Mouse (Mus musculus) left cerebral cortex, adult 2 months (tissue): Measurements from ENCODE around the gene Ttc30a1. TPM values are rescaled to one million over a fixed set of nuclear protein-coding genes. Genes with fewer than 3 reads are reported as not detected.

Source experiments
- DNase-seq, 2 experiments: peaks; one replicate each; pipeline ENCODE4 v3.0.0; 2021 to 2022; ENCODE audit warnings: low spot score in 2 of 2, mixed read lengths in 1 of 2; ENCODE audit errors: extremely low spot score in 1 of 2
- H3K27ac ChIP-seq: fragments of 200-600 bp; 2 replicates; pipeline ENCODE4 v1.8.1; 2022
- H3K4me3 ChIP-seq: fragments of 200-600 bp; 2 replicates; pipeline ENCODE4 v1.8.1; 2022
- CTCF ChIP-seq: fragments of 200-600 bp; IDR thresholded peaks from 2 replicates; pipeline ENCODE4 v1.8.1; 2022; ENCODE audit warnings: antibody characterized with exemption, mild to moderate bottlenecking, moderate library complexity
- intact Hi-C: fragments of 180-260 bp; cut with DNase I; formaldehyde crosslinking; loops from one replicate; pipeline ENCODE4 v1.15.1; 2025
- long read RNA-seq, 2 experiments: library from polyadenylated mRNA; stranded (forward); transcript quantifications; one replicate each; pipeline ENCODE4 v2.0.0; 2021; ENCODE audit warnings: borderline mapping rate in 2 of 2
- total RNA-seq, 2 experiments: library from RNA; stranded (reverse); gene quantifications; 2 replicates each; pipeline ENCODE4 v1.2.3; 2021

Gene Ttc30a1
- total RNA-seq = 1 to 10 TPM; 2.9 to 3.4 TPM
- long read RNA-seq, experiment 1, transcript Ttc30a1-201 (1 exons, 3,721 nt) = major isoform, 7 of 7 reads
- long read RNA-seq, experiment 1, partial matches to known transcripts = 0 of 7 reads
- long read RNA-seq, experiment 1, other reads (novel, unspliced or antisense) = 0 of 7 reads
- long read RNA-seq, experiment 2, partial matches to known transcripts = 0 of 2 reads
- long read RNA-seq, experiment 2, other reads (novel, unspliced or antisense) = 0 of 2 reads

GRCm38 (mm10) chr2:75981440-75982081 lies at the start of gene Ttc30a1:
Gene Ttc30a1, minus strand, starts transcription at chr2:75981967.
- H3K27ac ChIP-seq = peak within 1 kb of the TSS; percentile 82
- intact Hi-C loops = loop anchor here (5.0 kb wide), 1 partner anchor 44 kb away; the partner anchor contains the start of gene Ttc30b

GRCm38 (mm10) chr2:76030080-76030479 lies 48.3 kb upstream of the Ttc30a1 start:
- peak overlapping the region; percentile 15 for H3K4me3 ChIP-seq
- no peak for TF ChIP-seq CTCF
- peak; percentile 60 to 77 for DNase-seq
- intact Hi-C loops = no loop called here
- peak overlapping the region; percentile 45; the same call in 1 of the 2 replicates for H3K27ac ChIP-seq

More at GRCm38 (mm10) chr2:75981440-75982081, at the start of gene Ttc30a1:
- DNase-seq = peak; percentile 67 to 76
- peak within 1 kb of the TSS; percentile 51 for H3K4me3 ChIP-seq

- Histone ChIP-seq H3K27ac (peak overlapping the region; percentile 45; the same call in 1 of the 2 replicates), H3K4me3 (peak overlapping the region; percentile 14; the same call in 1 of the 2 replicates)
- TF ChIP-seq CTCF = no peak
Measured at GRCm38 (mm10) chr2:76029081-76029901, 47.5 kb upstream of the Ttc30a1 start.

GRCm38 (mm10) chr2:76016890-76017289 lies 35.1 kb upstream of the Ttc30a1 start:
- Histone ChIP-seq H3K27ac (no peak overlapping the region), H3K4me3 (no peak overlapping the region)
- no peak for DNase-seq
- TF ChIP-seq CTCF = no peak
- intact Hi-C loops = no loop called here

More at GRCm38 (mm10) chr2:76029081-76029901, 47.5 kb upstream of the Ttc30a1 start:
- intact Hi-C loops = no loop called here
- peak; percentile 17 to 40 for DNase-seq

GRCm38 (mm10) chr2:76016136-76016535 lies 34.4 kb upstream of the Ttc30a1 start:
- intact Hi-C loops = no loop called here
- no peak for TF ChIP-seq CTCF
- no peak overlapping the region for H3K4me3 ChIP-seq
- no peak overlapping the region for H3K27ac ChIP-seq
- no peak for DNase-seq

GRCm38 (mm10) chr2:76015460-76015859 lies 33.7 kb upstream of the Ttc30a1 start:
- H3K4me3 ChIP-seq = no peak overlapping the region
- intact Hi-C loops = no loop called here
- TF ChIP-seq CTCF = no peak
- H3K27ac ChIP-seq = no peak overlapping the region
- DNase-seq = no peak

GRCm38 (mm10) chr2:76014659-76015058 lies 32.9 kb upstream of the Ttc30a1 start:
- no peak for TF ChIP-seq CTCF
- intact Hi-C loops = no loop called here
- DNase-seq = no peak
- H3K27ac ChIP-seq = no peak overlapping the region
- no peak overlapping the region for H3K4me3 ChIP-seq

- Histone ChIP-seq H3K4me3 (no peak overlapping the region), H3K27ac (no peak overlapping the region)
- DNase-seq = no peak
- TF ChIP-seq CTCF = no peak
- intact Hi-C loops = no loop called here
Measured at GRCm38 (mm10) chr2:76006194-76006593, 24.4 kb upstream of the Ttc30a1 start.

- intact Hi-C loops = loop anchor here (5.0 kb wide), 1 partner anchor 54 kb away; no protein-coding TSS in a partner anchor
- DNase-seq = no peak
- no peak for TF ChIP-seq CTCF
- Histone ChIP-seq H3K4me3 (no peak overlapping the region), H3K27ac (no peak overlapping the region)
Measured at GRCm38 (mm10) chr2:76002899-76003298, 21.1 kb upstream of the Ttc30a1 start.

GRCm38 (mm10) chr2:76001392-76001791 lies 19.6 kb upstream of the Ttc30a1 start:
- no peak overlapping the region for H3K27ac ChIP-seq
- DNase-seq = peak; percentile 42 to 65
- H3K4me3 ChIP-seq = no peak overlapping the region
- TF ChIP-seq CTCF = peak; percentile 76
- intact Hi-C loops = loop anchor here (5.0 kb wide), 1 partner anchor 56 kb away; no protein-coding TSS in a partner anchor

GRCm38 (mm10) chr2:75999636-76000035 lies 17.9 kb upstream of the Ttc30a1 start:
- intact Hi-C loops = loop anchor here (5.0 kb wide), 1 partner anchor 58 kb away; no protein-coding TSS in a partner anchor
- Histone ChIP-seq H3K27ac (no peak overlapping the region), H3K4me3 (no peak overlapping the region)
- TF ChIP-seq CTCF = no peak
- DNase-seq = no peak

GRCm38 (mm10) chr2:75998692-75999091 lies 16.9 kb upstream of the Ttc30a1 start:
- H3K27ac ChIP-seq = no peak overlapping the region
- intact Hi-C loops = no loop called here
- H3K4me3 ChIP-seq = no peak overlapping the region
- TF ChIP-seq CTCF = no peak
- DNase-seq = no peak
